Mouse (Mus musculus) T-cell, adult 2 months (primary cell): Measurements from ENCODE around the gene Dlg5.

ENCODE experiments used
- DNase-seq: peaks from one replicate; pipeline ENCODE4 v3.0.0; 2022; ENCODE audit warnings: low spot score

The Dlg5 gene

GRCm38 (mm10) chr14:24232641-24233633, 12.8 kb downstream of the Dlg5 start:
- no peak for DNase-seq

GRCm38 (mm10) chr14:24228549-24228948, 17.2 kb downstream of the Dlg5 start:
- no peak for DNase-seq

- no peak for DNase-seq
These were observed 18.7 kb downstream of the Dlg5 start for GRCm38 (mm10) chr14:24227015-24227414.

GRCm38 (mm10) chr14:24226344-24226743, 19.4 kb downstream of the Dlg5 start:
- DNase-seq = no peak

GRCm38 (mm10) chr14:24222759-24223158, 23.0 kb downstream of the Dlg5 start:
- DNase-seq = no peak

GRCm38 (mm10) chr14:24222273-24222672, 23.4 kb downstream of the Dlg5 start:
- DNase-seq = no peak

- no peak for DNase-seq
These were observed 28.4 kb downstream of the Dlg5 start for GRCm38 (mm10) chr14:24217362-24217722.

GRCm38 (mm10) chr14:24216678-24217361, 28.9 kb downstream of the Dlg5 start:
- DNase-seq = no peak

- no peak for DNase-seq
These were observed 29.7 kb downstream of the Dlg5 start for GRCm38 (mm10) chr14:24216064-24216463.

- no peak for DNase-seq
These were observed 31.3 kb downstream of the Dlg5 start for GRCm38 (mm10) chr14:24214436-24214835.

GRCm38 (mm10) chr14:24213336-24213735, 32.4 kb downstream of the Dlg5 start:
- no peak for DNase-seq

GRCm38 (mm10) chr14:24212861-24213260, 32.9 kb downstream of the Dlg5 start:
- DNase-seq = no peak

GRCm38 (mm10) chr14:24207360-24207752, 38.4 kb downstream of the Dlg5 start:
- no peak for DNase-seq

GRCm38 (mm10) chr14:24206736-24207359, 38.9 kb downstream of the Dlg5 start:
- DNase-seq = no peak

- DNase-seq = no peak
These were observed 39.4 kb downstream of the Dlg5 start for GRCm38 (mm10) chr14:24206314-24206713.

GRCm38 (mm10) chr14:24205281-24205871, 40.3 kb downstream of the Dlg5 start:
- DNase-seq = no peak

GRCm38 (mm10) chr14:24203210-24203609, 42.5 kb downstream of the Dlg5 start:
- DNase-seq = no peak

GRCm38 (mm10) chr14:24200771-24201170, 44.9 kb downstream of the Dlg5 start:
- DNase-seq = no peak

GRCm38 (mm10) chr14:24199732-24200131, 46.0 kb downstream of the Dlg5 start:
- DNase-seq = no peak

- no peak for DNase-seq
These were observed 47.9 kb downstream of the Dlg5 start for GRCm38 (mm10) chr14:24197865-24198264.

GRCm38 (mm10) chr14:24196947-24197346, 48.8 kb downstream of the Dlg5 start:
- no peak for DNase-seq

- DNase-seq = no peak
These were observed 55.6 kb downstream of the Dlg5 start for GRCm38 (mm10) chr14:24190131-24190530.
